Mouse (Mus musculus) kidney, embryonic 15.5 days (tissue): ENCODE results near the gene Dhcr7. TPM values are rescaled to one million over a fixed set of nuclear protein-coding genes. Genes with fewer than 3 reads are reported as not detected.

Experiments used
- microRNA-seq: library from miRNA; unstranded; fragments of <30 nt; microRNA quantifications from one replicate; pipeline ENCODE4, GENCODE M21; 2016
- polyA plus RNA-seq: library from polyadenylated mRNA; unstranded; fragments of >200 nt; fragmentation: Nextera tagmentation; extraction: Ambion mirVana; gene quantifications from 2 replicates; pipeline ENCODE4 v1.2.1, GENCODE M21; 2015

Gene Dhcr7
- polyA plus RNA-seq, 1 experiment from 2014 or later = 47.2 TPM

Small RNA genes within 50 kb of the gene (microRNA-seq; reads per million reads assigned to microRNA genes)
- gene Gm22064 = not detected

Other genes with a start within 250 kb of the Dhcr7 start
- 62.3 and 62.9 TPM in 2 replicates for gene Cars, start 223.1 kb upstream of the Dhcr7 start, polyA plus RNA-seq
- gene Tnfrsf26, start 194.4 kb upstream of the Dhcr7 start, polyA plus RNA-seq = 0.54 and 0.65 TPM in 2 replicates
- 10.6 and 12.1 TPM in 2 replicates for gene Tnfrsf22, start 173.5 kb upstream of the Dhcr7 start, polyA plus RNA-seq
- 2.0 and 2.8 TPM in 2 replicates for gene Tnfrsf23, start 137.3 kb upstream of the Dhcr7 start, polyA plus RNA-seq
- gene Osbpl5, start 66.2 kb upstream of the Dhcr7 start, polyA plus RNA-seq = 31.9 and 34.0 TPM in 2 replicates
- gene Mrgprg, start 56.2 kb upstream of the Dhcr7 start, polyA plus RNA-seq = not detected in 2 replicates
- 1.7 and 2.0 TPM in 2 replicates for gene Mrgpre, start 38.6 kb upstream of the Dhcr7 start, polyA plus RNA-seq
- 9.0 and 10.4 TPM in 2 replicates for gene Nadsyn1, start 296 bp upstream of the Dhcr7 start, polyA plus RNA-seq
- not detected in 2 replicates for gene Gm498, start 43.7 kb downstream of the Dhcr7 start, polyA plus RNA-seq
- 2.6 and 2.7 TPM in 2 replicates for gene Shank2, start 178.8 kb downstream of the Dhcr7 start, polyA plus RNA-seq